Mouse (Mus musculus): Measurements from ENCODE around the gene Pigf.

GRCm38 (mm10) chr17:87057486-87058266 lies 32.5 kb upstream of the Pigf start:
- TF ChIP-seq POLR2A (IDR thresholded peaks at IDR 0.05; ENCODE audit: borderline replicate concordance, extremely low read depth, low read depth, low read length) (no peak), CTCF (IDR thresholded peaks at IDR 0.05; ENCODE audit: insufficient read depth, low read length) (no peak)
